Mouse (Mus musculus) MEL (cell line): ENCODE results near the gene Gjb6. TPM values are rescaled to one million over a fixed set of nuclear protein-coding genes. Genes with fewer than 3 reads are reported as not detected.

ENCODE experiments used
- DNase-seq: peaks from one replicate; pipeline ENCODE4 v3.0.0; 2011; ENCODE audit warnings: low read depth, low spot score
- H3K27ac ChIP-seq: 2 replicates; pipeline ENCODE4 v1.5.1; 2012; ENCODE audit warnings: low read depth, mild to moderate bottlenecking, control low read depth, low read length, moderate library complexity; ENCODE audit not compliant: control insufficient read depth
- H3K27me3 ChIP-seq, 2 experiments: fragments of 150-350 bp in 1 of 2; sonication (generic) in 1 of 2; 2 replicates each; pipeline ENCODE4 v1.6.1; 2012; ENCODE audit warnings: low read length in 2 of 2, mild to moderate bottlenecking in 2 of 2, improper control_type of control experiment in 1 of 2, moderate library complexity in 1 of 2; ENCODE audit not compliant: insufficient read depth in 2 of 2, control insufficient read depth in 1 of 2
- H3K36me3 ChIP-seq, 2 experiments: 2 replicates each; pipeline ENCODE4 v1.6.1; 2012 to 2014; ENCODE audit warnings: low read length in 2 of 2, improper control_type of control experiment in 1 of 2, inconsistent platforms in 1 of 2, mild to moderate bottlenecking in 1 of 2; ENCODE audit not compliant: insufficient read depth in 2 of 2, control insufficient read depth in 1 of 2
- H3K4me1 ChIP-seq, 2 experiments: fragments of 150-350 bp in 1 of 2; sonication (generic) in 1 of 2; 2 replicates each; pipeline ENCODE4 v1.6.1; 2012; ENCODE audit warnings: low read length in 2 of 2, improper control_type of control experiment in 1 of 2, mild to moderate bottlenecking in 1 of 2; ENCODE audit not compliant: insufficient read depth in 2 of 2, control insufficient read depth in 1 of 2
- H3K4me3 ChIP-seq, 2 experiments: fragments of 150-350 bp in 1 of 2; sonication (generic) in 1 of 2; 2 replicates each; pipeline ENCODE4 v1.5.1; 2012; ENCODE audit warnings: low read depth in 2 of 2, low read length in 2 of 2, mild to moderate bottlenecking in 2 of 2, moderate library complexity in 2 of 2, control low read depth in 1 of 2, improper control_type of control experiment in 1 of 2; ENCODE audit not compliant: control insufficient read depth in 1 of 2, insufficient read depth in 1 of 2
- H3K79me2 ChIP-seq: 2 replicates; pipeline ENCODE4 v1.6.1; 2012; ENCODE audit warnings: mild to moderate bottlenecking, low read length, moderate library complexity; ENCODE audit not compliant: control insufficient read depth, poor library complexity, insufficient read depth
- H3K9ac ChIP-seq: 2 replicates; pipeline ENCODE4 v1.6.1; 2012; ENCODE audit warnings: low read depth, mild to moderate bottlenecking, control low read depth, low read length, moderate library complexity; ENCODE audit not compliant: control insufficient read depth, poor library complexity, severe bottlenecking
- H3K9me3 ChIP-seq: fragments of 150-350 bp; sonication (generic); replicated peaks from 2 replicates; pipeline ENCODE4 v1.6.1; 2012; ENCODE audit warnings: mild to moderate bottlenecking, low read length, improper control_type of control experiment, moderate library complexity; ENCODE audit not compliant: insufficient read depth
- BHLHE40 ChIP-seq: IDR thresholded peaks from 2 replicates; pipeline ENCODE4 v1.6.1; 2012; ENCODE audit warnings: low read depth, mild to moderate bottlenecking, inconsistent platforms, low read length, improper control_type of control experiment, borderline replicate concordance
- CHD1 ChIP-seq: IDR thresholded peaks from 2 replicates; pipeline ENCODE4 v1.6.1; 2012; ENCODE audit warnings: low read depth, mild to moderate bottlenecking, inconsistent platforms, low read length, improper control_type of control experiment
- CHD2 ChIP-seq: IDR thresholded peaks from 2 replicates; pipeline ENCODE4 v1.6.1; 2011; ENCODE audit warnings: low read length, improper control_type of control experiment
- ELF1 ChIP-seq: IDR thresholded peaks from 2 replicates; pipeline ENCODE4 v1.6.1; 2014; ENCODE audit warnings: low read depth, mild to moderate bottlenecking, inconsistent platforms, low read length, improper control_type of control experiment, moderate library complexity
- ETS1 ChIP-seq: IDR thresholded peaks from 2 replicates; pipeline ENCODE4 v1.6.1; 2012; ENCODE audit warnings: low read depth, mild to moderate bottlenecking, inconsistent platforms, low read length, improper control_type of control experiment, moderate library complexity
- GABPA ChIP-seq: IDR thresholded peaks from 2 replicates; pipeline ENCODE4 v1.6.1; 2012; ENCODE audit warnings: low read depth, mild to moderate bottlenecking, inconsistent platforms, low read length, improper control_type of control experiment, moderate library complexity
- HCFC1 ChIP-seq: IDR thresholded peaks from 2 replicates; pipeline ENCODE4 v1.6.1; 2012; ENCODE audit warnings: low read depth, mild to moderate bottlenecking, inconsistent platforms, low read length, improper control_type of control experiment, moderate library complexity
- MEF2A ChIP-seq: IDR thresholded peaks from 2 replicates; pipeline ENCODE4 v1.6.1; 2014; ENCODE audit warnings: low read depth, mild to moderate bottlenecking, inconsistent platforms, low read length, improper control_type of control experiment; ENCODE audit not compliant: poor library complexity, insufficient replicate concordance, severe bottlenecking; ENCODE audit errors: extremely low read depth
- MXI1 ChIP-seq: IDR thresholded peaks from 2 replicates; pipeline ENCODE4 v1.6.1; 2011; ENCODE audit warnings: mild to moderate bottlenecking, low read depth, low read length, improper control_type of control experiment
- MYB ChIP-seq: IDR thresholded peaks from 2 replicates; pipeline ENCODE4 v1.6.1; 2011; ENCODE audit warnings: mild to moderate bottlenecking, low read depth, low read length, improper control_type of control experiment
- NELFE ChIP-seq: IDR thresholded peaks from 2 replicates; pipeline ENCODE4 v1.6.1; 2011; ENCODE audit warnings: low read depth, low read length, improper control_type of control experiment
- POLR2A ChIP-seq, 2 experiments: IDR thresholded peaks; 2 replicates each; pipeline ENCODE4 v1.6.1; 2011 to 2012; ENCODE audit warnings: low read length in 2 of 2, mild to moderate bottlenecking in 2 of 2, control low read depth in 1 of 2, improper control_type of control experiment in 1 of 2, low read depth in 1 of 2, moderate library complexity in 1 of 2; ENCODE audit not compliant: control insufficient read depth in 1 of 2, insufficient read depth in 1 of 2, poor library complexity in 1 of 2
- RAD21 ChIP-seq: IDR thresholded peaks from 2 replicates; pipeline ENCODE4 v1.6.1; 2011; ENCODE audit warnings: mild to moderate bottlenecking, low read depth, low read length, improper control_type of control experiment
- SIN3A ChIP-seq: IDR thresholded peaks from 2 replicates; pipeline ENCODE4 v1.6.1; 2012; ENCODE audit warnings: low read length, improper control_type of control experiment, inconsistent platforms
- SMC3 ChIP-seq: IDR thresholded peaks from 2 replicates; pipeline ENCODE4 v1.6.1; 2011; ENCODE audit warnings: low read depth, low read length, improper control_type of control experiment
- TBP ChIP-seq: IDR thresholded peaks from 2 replicates; pipeline ENCODE4 v1.8.0; 2011; ENCODE audit warnings: low read depth, low read length, improper control_type of control experiment
- TCF12 ChIP-seq: IDR thresholded peaks from 2 replicates; pipeline ENCODE4 v1.6.1; 2014; ENCODE audit warnings: low read depth, mild to moderate bottlenecking, inconsistent platforms, low read length, improper control_type of control experiment, moderate library complexity
- UBTF ChIP-seq: IDR thresholded peaks from 2 replicates; pipeline ENCODE4 v1.6.1; 2012; ENCODE audit warnings: low read depth, mild to moderate bottlenecking, inconsistent platforms, low read length, improper control_type of control experiment, moderate library complexity, borderline replicate concordance; ENCODE audit not compliant: insufficient read depth
- USF2 ChIP-seq, 2 experiments: IDR thresholded peaks; 2 replicates each; pipeline ENCODE4 v1.6.1; 2011 to 2012; ENCODE audit warnings: improper control_type of control experiment in 2 of 2, low read length in 2 of 2, borderline replicate concordance in 1 of 2, inconsistent platforms in 1 of 2, low read depth in 1 of 2, mild to moderate bottlenecking in 1 of 2; ENCODE audit not compliant: insufficient read depth in 1 of 2
- ZKSCAN1 ChIP-seq: IDR thresholded peaks from 2 replicates; pipeline ENCODE4 v1.6.1; 2012; ENCODE audit warnings: low read depth, mild to moderate bottlenecking, inconsistent platforms, low read length, improper control_type of control experiment, moderate library complexity
- ZMIZ1 ChIP-seq: IDR thresholded peaks from 2 replicates; pipeline ENCODE4 v1.6.1; 2012; ENCODE audit warnings: low read depth, mild to moderate bottlenecking, inconsistent platforms, low read length, improper control_type of control experiment, moderate library complexity
- ZNF384 ChIP-seq: IDR thresholded peaks from 2 replicates; pipeline ENCODE4 v1.6.1; 2012; ENCODE audit warnings: low read depth, mild to moderate bottlenecking, inconsistent platforms, low read length, improper control_type of control experiment
- polyA plus RNA-seq, 2 experiments: library from polyadenylated mRNA; stranded (reverse) in 1 of 2; unstranded in 1 of 2; fragments of >175 nt in 1 of 2; fragments of >200 nt in 1 of 2; gene quantifications; 2 replicates each; pipeline versions ENCODE4 v1.2.1 to v1.2.4; 2012; ENCODE audit warnings: low replicate concordance in 2 of 2, low read depth in 1 of 2; ENCODE audit not compliant: insufficient read length in 2 of 2, insufficient read depth in 1 of 2, missing spikeins in 1 of 2
- total RNA-seq: library from RNA; depleted of rRNA; stranded (reverse); fragments of 300-350 nt; gene quantifications from 2 replicates; pipeline ENCODE4 v1.2.3, GENCODE M21; 2012

Gjb6 gene
- total and polyA plus RNA-seq, 3 experiments, result not detected

DNA sequence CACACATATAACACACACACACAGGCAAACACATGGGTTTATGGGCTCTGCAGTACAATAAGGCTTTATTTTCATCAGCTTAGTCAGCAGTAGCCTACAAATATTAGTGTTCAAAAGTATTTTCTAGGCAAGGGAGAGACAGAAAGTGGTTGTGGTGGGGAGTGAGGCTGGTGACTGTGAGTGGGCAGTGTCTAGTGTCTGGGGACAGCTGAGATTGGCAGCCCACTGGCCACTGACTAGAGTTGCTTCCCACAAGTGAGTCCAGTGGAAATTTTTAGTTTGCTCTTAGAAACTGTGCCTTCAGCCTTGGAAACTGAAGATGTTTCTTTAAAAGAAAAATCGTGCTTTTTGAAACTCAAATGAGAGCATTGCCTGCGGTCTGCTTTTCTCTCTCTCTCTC lies 28.4 kb upstream of the Gjb6 start:
- DNase-seq, result no peak
- Histone ChIP-seq H3K36me3 (no peaks in the 10 kb centered on the region), H3K4me3 (no peak overlapping the region), H3K4me1 (no peaks in the 10 kb centered on the region), H3K79me2 (no peaks in the 10 kb centered on the region), H3K9me3 (no peaks in the 10 kb centered on the region), H3K27me3 (peaks cover 4 to 15% of the 10 kb centered on the region in 2 experiments), H3K9ac (no peak overlapping the region), H3K27ac (no peak overlapping the region)
- no peak for TF ChIP-seq NELFE
- no peak for TF ChIP-seq TBP
- no peak for TF ChIP-seq ETS1
- TF ChIP-seq ZNF384, result no peak
- TF ChIP-seq MYB, result no peak
- no peak for TF ChIP-seq TCF12
- no peak for TF ChIP-seq RAD21
- TF ChIP-seq CHD1, result no peak
- no peak for TF ChIP-seq MXI1
- TF ChIP-seq HCFC1, result no peak
- TF ChIP-seq ELF1, result no peak
- no peak for TF ChIP-seq SIN3A
- no peak for TF ChIP-seq USF2 (IDR thresholded peaks at IDR 0.05; ENCODE audit: borderline replicate concordance in 1 of 2, insufficient read depth in 1 of 2, low read depth in 1 of 2, low read length in 2 of 2)

DNA sequence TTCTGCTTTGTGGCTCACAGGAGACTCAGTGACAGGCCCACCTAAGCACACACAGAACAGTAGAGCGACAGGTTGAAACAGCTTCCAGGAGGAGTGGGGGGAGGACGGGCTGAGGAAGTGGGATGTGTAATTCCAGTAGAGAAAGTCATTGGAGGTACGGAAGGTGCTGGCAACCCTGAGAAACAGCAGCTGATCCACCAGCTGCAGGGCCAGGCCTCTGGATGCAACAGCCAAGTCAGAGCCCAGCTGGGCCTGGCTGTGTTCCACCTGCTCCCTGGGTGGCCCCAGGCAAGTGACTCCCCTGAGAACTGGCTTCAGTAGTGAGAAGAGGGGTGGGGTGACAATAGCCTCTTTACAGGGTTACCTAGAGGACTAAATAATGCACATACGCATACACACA lies 27.8 kb upstream of the Gjb6 start:
- no peaks in the 10 kb centered on the region for H3K9me3 ChIP-seq
- TF ChIP-seq SIN3A, result no peak
- TF ChIP-seq ZNF384, result no peak
- no peak for TF ChIP-seq GABPA
- no peak for TF ChIP-seq HCFC1
- TF ChIP-seq MYB, result no peak
- no peak for TF ChIP-seq MEF2A
- TF ChIP-seq ELF1, result no peak
- TF ChIP-seq BHLHE40, result no peak
- no peak for TF ChIP-seq UBTF
- no peak for TF ChIP-seq CHD2
- TF ChIP-seq ZMIZ1, result no peak
- TF ChIP-seq ZKSCAN1, result no peak
- no peak for TF ChIP-seq USF2 (IDR thresholded peaks at IDR 0.05; ENCODE audit: borderline replicate concordance in 1 of 2, insufficient read depth in 1 of 2, low read depth in 1 of 2, low read length in 2 of 2)
- TF ChIP-seq SMC3, result no peak
- no peak for TF ChIP-seq POLR2A (IDR thresholded peaks at IDR 0.05; ENCODE audit: control insufficient read depth in 1 of 2, insufficient read depth in 1 of 2, low read depth in 1 of 2, low read length in 2 of 2, poor library complexity in 1 of 2)

More for the DNA sequence above, 27.8 kb upstream of the Gjb6 start:
- Histone ChIP-seq H3K27ac (no peak overlapping the region), H3K27me3 (peaks cover 2 to 15% of the 10 kb centered on the region in 2 experiments), H3K4me3 (no peak overlapping the region), H3K4me1 (no peaks in the 10 kb centered on the region), H3K36me3 (no peaks in the 10 kb centered on the region), H3K79me2 (no peaks in the 10 kb centered on the region), H3K9ac (no peak overlapping the region)
- DNase-seq, result no peak
